Mouse (Mus musculus): Measurements from ENCODE around the gene Specc1. TPM values are rescaled to one million over a fixed set of nuclear protein-coding genes. Genes with fewer than 3 reads are reported as not detected.

Gene Specc1
- total RNA-seq, 2 experiments from 2014 or later = 4.4 to 6.3 TPM

DNA sequence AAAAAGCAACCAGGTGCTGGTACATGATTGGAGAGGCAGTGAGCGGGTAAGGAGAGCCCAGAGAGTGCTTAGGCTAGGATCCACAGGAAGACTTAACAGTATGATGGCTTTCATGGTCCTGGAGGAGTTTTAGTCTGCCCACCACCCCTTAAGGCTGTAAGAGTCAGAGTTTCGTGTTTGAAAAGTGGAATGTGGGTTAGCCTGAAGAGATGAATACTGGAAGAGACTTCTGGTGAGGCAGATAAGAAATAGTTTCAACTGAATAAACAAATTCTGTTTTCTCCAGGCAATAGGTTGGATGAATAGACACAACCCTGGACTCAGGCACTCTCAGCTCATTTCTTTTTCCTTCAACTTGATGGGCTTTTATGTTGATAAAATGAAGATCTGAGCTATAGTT, 130.1 kb downstream of the Specc1 start:
- DNase-seq (ENCODE audit: low spot score in 2 of 2) = no peak

DNA sequence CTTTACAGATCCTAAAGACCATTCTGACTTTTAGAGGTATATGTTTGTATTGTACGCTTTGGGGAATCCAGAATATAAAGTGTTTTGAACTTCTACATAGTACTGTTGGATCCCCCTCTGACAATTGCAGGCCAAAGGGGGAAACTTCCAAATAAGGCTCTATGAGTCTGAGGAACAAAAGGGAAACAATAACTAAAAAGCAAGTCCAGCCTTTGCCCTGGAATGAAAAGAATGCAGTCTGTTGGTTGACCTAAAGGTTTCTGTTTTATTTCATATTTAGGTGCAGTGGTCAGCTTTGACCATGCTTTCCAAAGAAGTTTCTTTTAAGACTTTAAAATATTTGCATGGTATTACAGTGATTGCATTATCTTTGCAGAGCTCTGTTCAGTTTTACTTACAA, 130.5 kb downstream of the Specc1 start:
- no peak for DNase-seq (ENCODE audit: low spot score in 2 of 2)

DNA sequence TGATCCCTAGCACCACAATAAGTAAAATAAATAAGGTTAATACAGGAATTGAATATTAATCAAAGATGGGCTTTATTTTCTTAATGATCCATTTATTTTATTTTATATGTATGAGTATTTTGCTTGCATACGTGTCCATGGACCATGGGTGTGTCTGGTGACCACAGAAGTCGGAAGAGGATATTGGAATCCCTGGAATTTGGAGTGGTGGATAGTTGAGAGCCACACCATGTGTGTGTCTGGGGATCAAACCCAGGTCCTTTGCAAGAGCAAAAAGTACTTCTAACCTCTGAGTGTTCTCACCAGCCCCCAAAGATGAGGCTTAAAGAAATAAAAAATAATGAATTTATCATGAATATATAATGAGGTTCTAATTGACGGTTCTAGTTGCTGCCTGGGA, 132.1 kb downstream of the Specc1 start:
- no peak for DNase-seq (ENCODE audit: low spot score in 2 of 2)

DNA sequence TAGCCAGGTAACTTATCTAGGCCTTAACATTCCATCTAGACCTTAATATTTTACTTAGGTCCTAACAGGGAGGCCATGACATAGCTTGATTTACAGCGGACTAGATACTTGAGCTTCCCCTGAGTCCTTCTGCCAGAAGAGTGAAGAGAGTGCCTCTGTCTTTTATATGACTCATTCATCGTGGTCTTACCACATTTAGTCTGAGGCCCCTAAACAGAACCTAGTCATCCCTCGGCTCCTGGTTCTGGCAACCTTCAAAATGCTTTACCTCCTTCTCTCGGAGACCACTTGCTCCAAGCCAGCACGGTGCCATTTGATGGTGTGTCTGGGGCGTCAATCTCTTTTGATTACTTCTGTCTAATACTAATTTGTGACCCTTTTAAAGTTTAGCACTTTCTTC, 133.8 kb downstream of the Specc1 start:
- no peak for DNase-seq (ENCODE audit: low spot score in 2 of 2)

DNA sequence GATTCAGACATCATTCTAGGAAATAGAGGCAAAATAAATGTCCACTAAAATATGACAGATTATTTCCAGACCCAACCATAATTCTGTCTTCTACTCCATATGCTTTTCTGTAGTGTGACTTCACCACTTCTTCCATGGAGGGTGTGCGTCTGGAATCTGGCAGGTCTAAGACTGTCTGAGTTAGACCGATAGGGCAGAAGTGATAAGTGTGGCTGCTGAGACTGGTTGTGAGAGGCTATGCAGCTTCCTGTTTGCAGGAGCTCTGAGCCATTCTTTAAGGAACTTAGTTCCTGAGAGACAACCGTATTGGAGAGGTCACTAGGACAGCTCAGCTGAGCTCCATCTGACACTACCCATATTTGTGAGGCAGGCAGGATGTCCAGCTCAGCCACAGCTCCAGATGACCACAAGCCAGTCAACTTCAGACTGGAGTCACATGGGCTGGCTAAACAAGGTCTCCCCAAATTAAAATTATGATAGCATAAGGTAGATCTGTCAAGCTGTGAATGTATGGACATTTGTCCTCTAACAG, 146.9 kb downstream of the Specc1 start:
- DNase-seq (ENCODE audit: low spot score in 2 of 2) = no peak

DNA sequence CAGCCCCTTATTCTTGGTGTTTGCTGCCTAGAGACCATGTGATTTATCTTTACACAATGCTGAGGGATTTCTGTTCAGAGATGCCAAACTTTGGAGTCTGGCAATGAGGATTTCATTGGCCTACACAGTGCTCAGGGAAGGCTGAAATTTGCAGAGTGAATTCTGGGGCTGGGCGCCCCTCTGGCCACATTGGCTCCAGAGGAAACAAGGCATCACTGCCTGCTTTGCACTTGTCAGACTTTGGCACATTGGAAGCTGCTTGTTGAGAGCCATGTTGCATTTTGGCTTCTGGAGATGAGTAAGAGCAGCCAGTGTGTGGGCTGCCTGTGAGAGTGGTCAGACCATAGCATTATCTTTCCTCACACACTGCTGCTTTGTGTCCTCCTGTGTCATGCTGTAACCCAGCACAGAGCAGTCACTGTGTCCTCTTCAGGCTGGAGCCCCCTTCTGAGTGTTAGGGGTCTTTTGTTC, 149.9 kb downstream of the Specc1 start:
- no peak for DNase-seq (ENCODE audit: low spot score in 2 of 2)

DNA sequence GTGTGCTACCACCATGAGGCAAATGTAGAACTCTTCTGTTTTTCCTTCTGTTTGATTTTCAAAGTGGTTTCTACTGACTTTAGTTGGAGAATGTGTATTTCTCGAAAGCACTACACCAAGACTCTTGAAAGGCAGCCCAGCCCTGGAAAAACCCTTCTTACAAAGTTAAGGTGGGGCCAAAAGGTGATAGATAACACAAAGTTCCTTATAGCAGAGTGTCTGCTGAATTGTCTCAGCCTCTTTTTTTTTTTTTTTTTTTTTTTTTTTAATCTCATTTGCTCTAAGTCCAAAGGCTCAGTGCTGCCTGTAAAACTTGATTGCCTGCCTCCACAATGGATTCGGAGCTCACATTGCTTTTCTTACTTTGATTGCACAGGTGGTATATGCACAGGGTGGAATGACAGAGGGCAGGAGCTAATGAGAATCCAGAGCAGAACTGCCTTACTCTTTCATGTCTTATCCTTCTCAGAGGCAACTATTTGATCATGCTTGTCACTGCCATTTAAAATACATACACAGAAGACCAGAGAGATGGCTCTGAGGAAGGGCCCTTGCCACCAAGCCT, 150.8 kb downstream of the Specc1 start:
- DNase-seq (ENCODE audit: low spot score in 2 of 2) = no peak

DNA sequence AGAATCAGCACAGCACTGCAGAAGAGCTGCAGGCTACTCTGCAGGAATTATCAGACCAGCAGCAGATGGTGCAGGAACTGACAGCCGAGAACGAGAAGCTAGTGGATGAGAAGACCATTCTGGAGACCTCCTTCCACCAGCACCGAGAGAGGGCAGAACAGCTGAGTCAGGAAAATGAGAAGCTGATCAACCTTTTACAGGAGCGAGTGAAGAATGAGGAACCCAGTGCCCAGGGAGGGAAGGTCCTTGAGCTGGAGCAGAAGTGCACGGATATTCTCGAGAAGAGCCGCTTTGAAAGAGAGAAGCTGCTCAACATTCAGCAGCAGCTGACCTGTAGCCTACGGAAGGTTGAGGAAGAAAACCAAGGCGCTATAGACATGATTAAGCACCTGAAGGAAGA, 162.0 kb downstream of the Specc1 start:
- DNase-seq (ENCODE audit: low spot score in 2 of 2) = no peak

DNA sequence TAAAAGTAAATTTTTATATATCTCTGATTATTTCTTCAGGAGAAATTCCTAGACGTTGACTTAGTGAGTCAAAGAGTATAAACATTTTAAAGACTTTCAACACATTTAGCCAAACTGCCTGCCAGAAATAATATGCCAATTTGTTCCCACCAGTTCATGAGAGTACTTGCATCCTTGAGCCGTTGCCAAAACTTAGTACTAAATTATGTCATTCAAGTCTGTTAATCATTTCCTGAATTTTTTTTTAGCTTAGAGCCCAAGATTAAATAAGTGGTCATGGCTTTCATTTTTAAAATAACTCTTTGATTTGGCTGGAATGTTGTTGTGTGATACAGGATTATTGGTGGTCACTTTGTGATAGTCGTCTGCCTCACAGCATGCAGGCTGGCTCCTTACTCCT, 163.3 kb downstream of the Specc1 start:
- DNase-seq (ENCODE audit: low spot score in 2 of 2) = no peak

DNA sequence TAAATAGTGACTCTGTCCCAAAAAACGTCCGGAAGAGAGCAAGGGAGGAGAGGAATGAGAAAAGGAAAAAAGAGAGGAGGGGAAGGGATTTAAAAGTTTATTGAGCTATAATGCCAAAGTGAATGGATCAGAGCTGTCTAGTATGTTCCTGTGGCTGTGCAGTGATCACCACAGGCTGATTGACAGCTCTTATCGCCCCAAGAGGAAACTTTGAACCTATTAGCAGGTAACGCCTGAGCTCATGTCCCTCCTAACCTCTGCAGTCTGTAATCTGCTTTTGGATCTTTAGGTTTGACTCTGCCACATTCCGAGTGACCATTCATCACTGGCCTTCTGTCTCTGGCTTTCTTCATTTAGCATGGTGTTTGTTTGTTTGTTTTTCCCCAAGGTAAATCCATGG, 164.8 kb downstream of the Specc1 start:
- DNase-seq (ENCODE audit: low spot score in 2 of 2) = no peak

DNA sequence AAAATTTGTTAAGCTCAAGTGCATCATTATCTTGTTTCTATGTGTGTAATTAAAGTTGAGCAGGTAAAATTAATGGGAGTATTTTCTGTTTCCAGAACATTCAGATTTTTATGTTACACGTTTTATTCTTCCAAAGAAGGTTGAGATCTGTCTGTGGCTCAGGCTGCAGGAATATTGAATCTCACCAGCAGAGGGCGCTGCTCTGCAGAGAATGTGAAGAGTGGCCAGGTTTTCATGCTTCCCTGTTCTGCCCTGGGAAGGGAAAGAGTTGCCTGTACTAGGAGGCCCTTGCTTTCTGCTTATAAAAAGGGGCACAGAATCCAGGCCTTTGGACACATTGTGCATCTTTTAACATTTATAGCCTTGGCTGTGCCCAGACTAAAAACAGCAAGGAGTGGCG, 171.1 kb downstream of the Specc1 start:
- DNase-seq (ENCODE audit: low spot score in 2 of 2) = peak; percentile 89 to 92

DNA sequence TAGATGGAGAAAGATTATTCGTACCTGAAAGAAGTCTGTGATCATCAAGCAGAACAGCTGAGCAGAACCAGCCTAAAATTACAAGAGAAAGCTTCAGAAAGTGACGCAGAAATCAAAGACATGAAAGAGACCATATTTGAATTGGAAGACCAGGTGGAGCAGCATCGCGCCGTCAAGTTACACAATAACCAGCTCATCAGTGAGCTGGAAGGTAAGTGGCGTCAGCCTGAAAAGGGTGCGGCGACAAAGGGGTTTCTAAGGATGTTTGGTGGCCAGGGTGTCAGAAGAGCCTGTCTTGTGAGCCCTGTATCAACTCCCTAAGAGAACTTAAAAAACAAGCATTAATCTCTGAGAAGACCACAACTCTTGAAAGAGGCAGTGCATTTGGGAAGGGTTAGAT, 171.6 kb downstream of the Specc1 start:
- DNase-seq (ENCODE audit: low spot score in 2 of 2) = no peak

DNA sequence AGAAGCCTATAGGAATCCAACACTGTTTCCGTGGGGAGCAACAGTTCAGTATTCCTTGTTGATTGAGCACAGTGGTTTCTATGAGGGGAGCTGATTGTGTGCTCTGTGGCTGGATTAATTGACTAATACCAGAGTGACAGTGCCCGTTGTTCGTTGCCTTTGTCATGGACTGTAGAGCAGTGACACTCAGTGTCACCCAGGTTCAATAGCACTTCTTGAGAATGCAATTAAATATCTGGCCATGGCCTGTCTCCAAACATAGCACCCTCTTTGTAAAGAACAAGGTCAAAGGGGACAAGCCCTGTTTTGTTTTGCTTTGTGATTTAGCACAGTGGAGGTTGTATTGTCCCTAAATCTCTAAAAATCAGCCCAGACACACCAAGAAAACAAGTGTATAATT, 173.6 kb downstream of the Specc1 start:
- no peak for DNase-seq (ENCODE audit: low spot score in 2 of 2)

DNA sequence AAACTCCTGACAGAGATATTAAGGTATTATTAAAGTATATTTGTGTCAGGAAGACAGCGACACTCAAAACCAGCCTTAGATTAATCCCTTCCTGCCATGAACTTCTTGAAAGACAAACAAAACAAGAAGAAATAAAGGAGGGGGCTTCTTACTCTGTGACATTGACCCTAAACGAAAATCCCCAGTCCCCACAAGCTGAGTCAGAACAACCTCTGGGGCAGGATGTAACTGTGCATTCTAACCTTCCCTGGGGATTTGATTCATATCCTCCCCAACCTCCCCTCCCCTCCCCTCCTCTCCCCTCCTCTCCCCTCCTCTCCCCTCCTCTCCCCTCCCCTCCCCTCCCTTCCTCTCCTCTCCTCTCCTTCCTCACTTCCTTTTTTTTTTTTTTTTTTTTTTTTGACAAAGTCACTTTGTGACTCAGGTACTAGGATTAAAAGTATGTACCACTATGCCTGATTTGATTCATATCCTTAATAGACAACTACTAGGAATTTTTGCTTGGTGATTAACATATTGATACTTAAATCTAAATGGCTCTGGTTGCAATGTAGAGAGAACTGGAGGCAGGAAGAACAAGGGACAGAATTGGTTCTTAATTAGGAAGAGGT, 174.2 kb downstream of the Specc1 start:
- no peak for DNase-seq (ENCODE audit: low spot score in 2 of 2)

DNA sequence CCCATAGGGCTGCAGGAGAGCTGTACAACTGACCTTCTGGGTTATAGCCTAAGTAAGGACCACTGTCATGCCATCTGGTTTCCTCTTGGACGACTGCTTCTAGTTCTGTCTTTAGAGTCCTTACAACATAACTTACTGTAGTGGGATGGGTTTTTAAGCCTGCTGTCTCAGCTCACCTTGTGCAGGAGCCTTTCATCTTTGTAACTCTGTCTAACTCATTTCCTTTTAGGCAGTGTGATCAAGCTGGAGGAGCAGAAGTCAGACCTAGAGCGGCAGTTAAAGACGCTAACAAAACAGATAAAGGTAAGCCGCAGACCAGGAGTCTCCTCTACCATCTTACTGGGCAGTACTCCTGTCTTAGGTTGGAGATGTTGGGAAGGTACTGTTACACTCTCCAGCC, 175.0 kb downstream of the Specc1 start:
- DNase-seq (ENCODE audit: low spot score in 2 of 2) = no peak

DNA sequence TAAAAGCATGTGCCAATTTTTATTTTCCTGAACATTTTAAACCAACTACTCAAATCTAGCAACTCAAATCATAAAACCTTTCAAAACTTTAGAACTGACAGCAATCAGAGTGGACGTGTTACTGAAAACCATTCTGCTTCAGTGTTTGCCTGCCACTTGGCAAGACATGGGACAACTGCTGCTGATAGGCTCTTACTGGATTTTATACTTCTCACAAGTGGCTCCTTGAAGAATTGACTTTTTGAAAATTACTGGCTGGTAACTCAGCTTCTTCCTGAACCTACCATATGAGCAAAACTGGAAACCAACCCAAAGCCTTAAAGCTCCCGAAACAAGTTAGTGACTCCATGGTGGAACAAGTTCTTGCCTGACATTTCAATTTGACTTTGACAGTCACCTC, 177.6 kb downstream of the Specc1 start:
- DNase-seq (ENCODE audit: low spot score in 2 of 2) = no peak

DNA sequence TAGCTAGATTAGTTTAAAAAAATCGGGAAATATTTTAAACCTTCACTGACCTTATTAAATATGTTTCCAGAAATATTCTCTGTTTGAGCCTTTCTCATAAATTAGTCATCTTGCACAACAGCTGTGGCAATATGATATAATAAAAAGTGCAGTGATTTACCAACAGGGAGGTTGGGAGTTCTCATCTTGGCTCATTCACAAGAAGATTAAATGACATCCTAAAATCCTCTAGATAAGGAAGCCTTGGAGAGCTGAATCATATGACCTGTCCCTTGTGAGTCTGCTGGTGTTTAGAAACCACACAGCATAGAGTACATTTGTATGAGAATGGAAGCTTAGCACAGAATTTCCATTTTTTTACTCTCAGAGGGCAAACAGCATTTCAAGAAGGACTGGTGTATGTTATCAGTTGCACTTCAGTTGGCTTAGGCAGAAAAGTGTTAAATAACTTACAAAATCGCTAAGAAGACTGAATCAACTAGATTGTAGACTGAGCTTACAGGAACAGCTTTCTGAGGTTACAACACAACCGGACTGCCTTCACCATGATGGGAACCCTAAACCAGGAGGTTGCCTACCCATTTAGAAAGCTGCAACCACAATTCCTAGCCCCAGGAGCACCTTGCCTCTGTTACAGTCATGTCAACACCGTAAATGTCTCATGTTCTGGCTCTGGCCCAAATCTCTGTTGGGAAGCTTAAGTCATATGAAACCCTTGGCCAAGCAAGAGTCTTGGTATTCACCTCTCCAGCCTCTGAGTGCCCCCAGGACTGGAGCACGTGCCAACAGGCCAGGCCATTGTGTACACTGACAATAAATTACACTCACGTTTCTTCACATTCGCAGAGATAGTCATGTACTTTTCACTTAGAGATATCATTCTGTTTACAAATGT, 188.9 kb downstream of the Specc1 start:
- DNase-seq (ENCODE audit: low spot score in 2 of 2) = no peak

DNA sequence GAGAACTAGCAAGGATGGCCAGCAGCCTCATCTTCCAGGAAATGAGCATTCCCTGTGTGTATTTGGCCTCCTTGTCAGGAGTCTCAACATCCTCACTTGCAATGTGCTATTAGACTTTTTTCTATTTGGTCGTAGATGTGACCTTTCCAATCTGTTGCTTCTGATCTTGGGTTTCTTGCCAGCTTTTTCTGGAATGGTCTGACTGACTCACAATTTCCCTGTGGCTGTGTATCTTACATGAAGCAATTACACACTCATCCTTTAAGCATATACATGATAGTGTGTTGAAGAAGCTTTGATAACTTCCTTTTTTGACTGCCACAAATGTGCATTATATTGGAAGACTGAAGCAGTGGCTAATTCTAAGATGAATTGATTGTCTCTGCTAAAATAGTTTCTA, 190.1 kb downstream of the Specc1 start:
- no peak for DNase-seq (ENCODE audit: low spot score in 2 of 2)

DNA sequence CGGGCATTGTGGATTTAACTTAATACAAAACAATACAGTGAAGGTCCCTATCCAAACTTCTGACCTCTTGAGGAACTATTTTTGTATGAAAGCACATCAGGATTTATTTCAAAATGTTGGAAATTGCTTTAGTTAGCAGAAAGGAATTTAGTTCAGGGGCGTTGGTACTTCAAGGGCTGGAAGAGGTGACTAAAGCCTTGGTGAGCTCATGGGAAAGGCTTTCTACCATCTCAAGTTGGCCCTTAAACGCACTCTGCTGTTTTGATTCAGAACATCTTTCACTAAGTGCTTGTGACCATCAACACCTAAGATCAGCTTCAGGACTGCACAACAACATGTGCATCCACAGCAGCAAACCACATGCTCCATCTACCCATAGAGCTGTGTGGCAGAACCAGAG, 191.5 kb downstream of the Specc1 start:
- no peak for DNase-seq (ENCODE audit: low spot score in 2 of 2)

DNA sequence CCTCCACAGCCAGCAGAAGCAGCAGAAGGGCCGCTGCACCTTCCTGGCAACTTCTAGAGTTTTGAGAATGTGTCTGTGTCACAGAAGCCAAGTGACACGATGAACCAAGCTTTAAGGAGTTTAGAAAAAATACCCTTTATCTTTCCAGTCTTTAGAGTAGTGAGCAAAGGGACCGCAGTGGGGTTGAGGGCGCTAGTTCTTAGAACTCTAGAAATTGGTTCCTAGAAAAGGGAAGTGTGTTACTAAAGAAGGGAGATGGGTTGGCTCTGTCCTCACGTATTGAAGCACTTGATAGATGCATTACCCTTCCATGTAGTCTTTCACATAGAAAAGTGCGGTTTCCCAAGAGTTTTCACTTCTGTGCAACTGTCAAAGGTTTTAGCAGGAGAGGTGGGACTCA, 191.9 kb downstream of the Specc1 start:
- no peak for DNase-seq (ENCODE audit: low spot score in 2 of 2)

DNA sequence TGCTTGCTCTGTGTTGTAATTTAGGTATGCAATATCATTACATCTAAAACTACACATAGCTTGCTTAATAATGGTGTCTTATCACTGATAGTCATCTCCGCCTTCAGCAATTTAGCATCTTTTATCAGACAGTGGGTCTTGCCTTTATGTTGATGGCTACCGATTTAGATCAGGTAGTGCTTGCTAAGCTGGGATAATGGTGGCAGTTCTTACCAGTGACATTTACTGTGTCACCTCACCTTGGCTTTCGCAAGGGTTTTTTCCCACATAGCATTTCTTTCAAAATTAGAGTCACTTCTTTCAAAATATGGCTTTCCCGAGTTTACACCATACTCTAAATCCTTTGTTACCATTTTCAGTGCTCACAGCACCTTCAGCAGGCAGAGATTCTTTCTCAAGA, 196.5 kb downstream of the Specc1 start:
- no peak for DNase-seq (ENCODE audit: low spot score in 2 of 2)

DNA sequence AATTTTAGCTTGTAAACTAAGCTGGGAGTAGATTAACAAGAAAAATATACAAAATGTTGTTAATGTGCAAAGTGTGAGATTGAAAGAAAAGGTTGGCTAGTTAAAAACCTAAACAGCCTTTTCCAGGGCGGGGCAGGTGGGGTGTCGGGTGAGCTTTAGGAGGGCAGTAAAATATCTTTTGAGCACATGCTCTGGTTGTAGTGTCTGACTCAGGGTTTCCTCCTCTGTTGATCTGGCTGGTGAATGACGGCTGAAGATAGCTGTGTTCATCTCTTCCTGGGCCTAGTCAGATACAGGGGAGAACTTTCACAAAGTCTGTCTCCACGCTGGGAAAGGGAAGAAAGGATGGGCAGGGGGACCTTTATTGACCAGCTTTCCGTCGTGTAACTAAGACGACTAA, 203.2 kb downstream of the Specc1 start:
- DNase-seq (ENCODE audit: low spot score in 2 of 2) = no peak
